Mouse (Mus musculus) cerebellum, postnatal 10 days (tissue): ENCODE measurements at regions not wholly inside any gene's neighbourhood (a gene's known extent, or its start where the extent isn't known, plus 50 kb on each side); places are given as distances from the start of the nearest gene placed in this dataset.

Experiments
- DNase-seq, 2 experiments: peaks; one replicate each; pipeline ENCODE4 v3.0.0; 2021; ENCODE audit warnings: mixed read lengths in 2 of 2

DNA sequence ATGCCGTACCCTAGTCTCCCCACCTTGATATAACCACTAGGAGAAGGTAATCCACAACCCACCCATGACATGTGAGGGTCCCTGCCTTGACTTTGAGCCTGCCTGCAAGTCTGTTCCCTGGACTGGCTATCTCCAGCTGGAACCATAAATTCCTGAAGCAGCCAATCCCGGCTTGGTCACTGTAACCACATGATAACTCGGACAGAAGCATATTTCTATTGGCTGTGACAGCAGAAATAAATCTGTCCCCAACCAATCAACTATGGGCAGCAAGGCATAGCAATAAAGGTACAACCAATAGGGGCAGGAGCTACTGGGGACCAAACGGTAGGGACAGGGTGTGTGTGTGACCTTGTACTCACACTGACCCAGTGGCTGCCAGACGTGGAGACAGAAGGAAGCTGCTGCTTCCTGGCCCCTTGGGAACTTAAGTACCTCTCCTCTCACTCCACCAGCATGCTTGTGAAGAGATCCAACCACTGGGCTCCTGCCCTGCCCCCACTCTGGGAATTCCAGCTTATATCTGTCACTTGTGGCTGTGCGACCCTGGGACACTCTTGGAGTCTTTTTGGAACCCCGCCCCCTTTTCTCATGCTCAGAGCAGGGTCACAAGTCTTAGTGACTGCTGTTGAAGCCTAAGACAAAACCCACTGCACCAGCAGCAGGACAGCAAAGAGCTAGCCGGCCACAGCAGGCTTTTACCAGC lies 51.8 kb upstream of the Ttc34 start:
- DNase-seq: no peak

DNA sequence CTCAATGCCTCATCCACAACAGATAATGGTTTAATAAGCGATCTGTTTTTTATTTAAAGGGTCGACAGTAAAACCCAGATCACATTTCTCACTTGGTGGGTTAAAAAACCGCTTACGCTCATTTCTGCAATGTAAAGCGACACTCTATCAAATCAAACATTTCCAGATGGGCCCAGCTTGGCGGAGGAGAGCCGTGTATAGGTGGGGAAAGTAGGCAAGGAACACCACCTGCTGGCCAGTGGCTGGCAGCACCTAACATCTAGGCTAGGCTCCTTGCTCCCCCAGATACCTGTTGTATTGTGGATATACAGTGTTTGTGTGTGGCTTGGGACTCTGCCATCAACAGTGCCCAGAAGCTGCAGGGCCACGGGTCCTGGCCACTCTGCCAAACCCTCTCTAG lies 50.1 kb upstream of the Ttc34 start:
- peak; percentile 34 to 36 for DNase-seq
